Mouse (Mus musculus) cortical plate, adult 2 months (tissue): ENCODE data around the gene Crtac1.

Experiments
- CTCF ChIP-seq: fragments of 200-500 bp; IDR thresholded peaks from 2 replicates; pipeline ENCODE4 v1.5.1; 2011; ENCODE audit warnings: mild to moderate bottlenecking, control low read depth, low read length; ENCODE audit not compliant: insufficient read depth; ENCODE audit errors: extremely low read depth
- POLR2A ChIP-seq: fragments of 200-500 bp; IDR thresholded peaks from 2 replicates; pipeline ENCODE4 v1.6.1; 2011; ENCODE audit warnings: mild to moderate bottlenecking, low read length, control low read depth; ENCODE audit not compliant: insufficient read depth; ENCODE audit errors: extremely low read depth

DNA sequence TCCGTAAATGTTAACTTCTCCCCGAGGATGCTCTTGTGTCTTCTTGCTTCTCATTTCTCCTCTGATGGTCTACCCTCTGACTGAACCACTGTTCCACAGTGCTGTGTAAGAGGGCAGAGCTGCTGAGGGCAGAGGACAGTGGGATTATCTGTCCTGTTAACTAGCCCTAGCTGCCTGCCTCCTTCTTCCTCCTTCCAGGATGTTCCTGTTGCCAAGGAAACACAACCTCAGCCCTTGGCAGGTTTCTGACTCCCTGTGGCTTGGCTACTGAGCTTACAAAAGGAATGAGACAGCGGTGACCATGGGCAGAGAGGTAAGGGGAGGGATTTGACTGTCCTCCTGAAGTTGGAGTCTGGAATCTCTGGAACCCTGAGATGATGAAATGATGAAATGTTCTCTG is 152.0 kb downstream of the Crtac1 start:
- TF ChIP-seq POLR2A: no peak
- no peak for TF ChIP-seq CTCF
